Mouse (Mus musculus): ENCODE data around the gene Ren1.

DNA sequence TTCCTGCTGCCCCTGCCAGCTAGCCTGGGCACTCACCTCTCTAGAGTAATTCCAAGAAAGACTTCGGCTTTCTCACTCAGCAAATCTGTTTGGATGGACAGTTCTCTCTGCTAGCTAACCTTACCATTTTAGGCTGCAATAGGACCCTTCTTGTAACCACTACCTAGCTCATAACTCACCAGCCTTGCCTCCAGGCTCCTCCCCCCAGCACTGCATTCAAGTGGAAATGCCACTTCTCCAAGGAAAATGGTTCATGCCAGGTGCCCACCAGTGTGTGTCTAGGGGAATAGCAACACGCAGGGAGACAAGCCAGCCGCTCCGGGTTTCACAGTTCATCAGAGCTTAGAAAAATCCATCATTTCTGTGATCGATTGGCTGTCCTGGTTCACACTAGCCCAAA lies 27.2 kb downstream of the Ren1 start:
- TF ChIP-seq CTCF (conservative IDR thresholded peaks at IDR 0.05; ENCODE audit: insufficient read depth, insufficient read length, low read depth, low read length) (no peak), POLR2A (IDR thresholded peaks at IDR 0.05; ENCODE audit: low read depth, low read length) (no peak)

All from kidney, adult 2 months (tissue).